Mouse (Mus musculus) right cerebral cortex, adult 18-20 months (tissue): ENCODE measurements around the gene Gm44973.
"Not testable (repeated sequence)": the region's sequence is repeated elsewhere in the genome, so short reads cannot be mapped to it uniquely, and the experiment has no call there.

ENCODE experiments used
- DNase-seq: peaks from one replicate; pipeline ENCODE4 v3.0.0; 2022; ENCODE audit warnings: mixed read lengths

Gene Gm44973

GRCm38 (mm10) chr7:5015118-5016001 is at the start of gene Gm44973:
Gm44973 (plus strand) TSS chr7:5015496.
- peak; percentile 92 for DNase-seq

GRCm38 (mm10) chr7:4971068-4971467 is 44.2 kb upstream of the Gm44973 start, which contains the start of gene Sbk3:
Sbk3 (minus strand) TSS chr7:4971168.
- DNase-seq = no peak

- no peak for DNase-seq
Observed at GRCm38 (mm10) chr7:4971710-4972109, 43.6 kb upstream of the Gm44973 start.

- DNase-seq = no peak
Observed at GRCm38 (mm10) chr7:4972321-4973047, 42.8 kb upstream of the Gm44973 start.

GRCm38 (mm10) chr7:4975455-4975854 is 39.8 kb upstream of the Gm44973 start:
- no peak for DNase-seq

GRCm38 (mm10) chr7:4976832-4977231 is 38.5 kb upstream of the Gm44973 start:
- no peak for DNase-seq

- no peak for DNase-seq
Observed at GRCm38 (mm10) chr7:4988250-4988649, 27.0 kb upstream of the Gm44973 start.

GRCm38 (mm10) chr7:4993347-4993998 is 21.8 kb upstream of the Gm44973 start:
- no peak for DNase-seq

GRCm38 (mm10) chr7:4993999-4994788 is 21.1 kb upstream of the Gm44973 start:
- no peak for DNase-seq

- no peak for DNase-seq
Observed at GRCm38 (mm10) chr7:4995268-4996002, 19.9 kb upstream of the Gm44973 start.

GRCm38 (mm10) chr7:4996003-4996895 is 19.0 kb upstream of the Gm44973 start, which contains the start of gene Zfp579:
Zfp579 (minus strand) TSS chr7:4996158.
- peak; percentile 92 for DNase-seq

GRCm38 (mm10) chr7:4996934-4997333 is 18.4 kb upstream of the Gm44973 start:
- DNase-seq = no peak

GRCm38 (mm10) chr7:4999876-5000275 is 15.4 kb upstream of the Gm44973 start:
- DNase-seq = no peak

GRCm38 (mm10) chr7:5002876-5003275 is 12.4 kb upstream of the Gm44973 start:
- DNase-seq = not testable (repeated sequence)

- DNase-seq = no peak
Observed at GRCm38 (mm10) chr7:5008229-5008628, 7.1 kb upstream of the Gm44973 start.

GRCm38 (mm10) chr7:5012681-5013513 is 2.4 kb upstream of the Gm44973 start:
- no peak for DNase-seq

GRCm38 (mm10) chr7:5014251-5015117 is 812 bp upstream of the Gm44973 start, which contains the start of the genes Zfp524 and Fiz1:
Zfp524 (plus strand) TSS chr7:5014415.
Fiz1 (minus strand) TSS chr7:5014697.
- peak; percentile 97 for DNase-seq

GRCm38 (mm10) chr7:5016057-5016456 is 761 bp downstream of the Gm44973 start:
- DNase-seq = no peak
